Mouse (Mus musculus) forebrain, postnatal 0 days (tissue): ENCODE results near the gene Vegfc. TPM values are rescaled to one million over a fixed set of nuclear protein-coding genes. Genes with fewer than 3 reads are reported as not detected.

Experiments
- ATAC-seq: fragments of 200-750 bp; cut with Nextera tagmentation; 2 replicates; pipeline ENCODE4 v1.8.0; 2017; ENCODE audit warnings: mild to moderate bottlenecking, moderate library complexity
- DNase-seq: peaks from one replicate; pipeline ENCODE4 v3.0.0-alpha.2; 2015
- H3K27ac ChIP-seq: fragments of 300-500 bp; sonication (generic); 2 replicates; pipeline ENCODE4 v1.5.1; 2014; ENCODE audit warnings: low read depth, mild to moderate bottlenecking, antibody characterized with exemption, low read length, moderate library complexity, mixed read lengths
- H3K27me3 ChIP-seq: fragments of 300-500 bp; sonication (generic); 2 replicates; pipeline ENCODE4 v1.6.1; 2014; ENCODE audit warnings: mild to moderate bottlenecking, low read length, mixed read lengths; ENCODE audit not compliant: insufficient read depth
- H3K36me3 ChIP-seq: fragments of 300-500 bp; sonication (generic); 2 replicates; pipeline ENCODE4 v1.6.1; 2014; ENCODE audit warnings: mild to moderate bottlenecking, moderate library complexity; ENCODE audit not compliant: insufficient read depth
- H3K4me1 ChIP-seq: fragments of 300-500 bp; sonication (generic); 2 replicates; pipeline ENCODE4 v1.6.1; 2014; ENCODE audit warnings: antibody characterized with exemption; ENCODE audit not compliant: insufficient read depth
- H3K4me2 ChIP-seq: fragments of 300-500 bp; sonication (generic); 2 replicates; pipeline ENCODE4 v1.6.1; 2014; ENCODE audit warnings: low read depth, mild to moderate bottlenecking, moderate library complexity
- H3K4me3 ChIP-seq: fragments of 300-500 bp; sonication (generic); 2 replicates; pipeline ENCODE4 v1.5.1; 2014; ENCODE audit warnings: low read depth, low read length, mixed read lengths
- H3K9ac ChIP-seq: fragments of 300-500 bp; sonication (generic); 2 replicates; pipeline ENCODE4 v1.6.1; 2014; ENCODE audit warnings: mild to moderate bottlenecking
- H3K9me3 ChIP-seq: fragments of 300-500 bp; sonication (generic); 2 replicates; pipeline ENCODE4 v1.6.1; 2016; ENCODE audit warnings: low read length
- CTCF ChIP-seq: sonication (generic); IDR thresholded peaks from 2 replicates; pipeline ENCODE4 v1.5.1; 2016; ENCODE audit warnings: antibody characterized with exemption, control low read depth, low read depth
- whole genome bisulfite sequencing: fragments of 180-500 bp; shearing (Covaris S2); extraction: QIAGEN DNeasy Blood & Tissue Kit; methylation state at CpG from one replicate; pipeline ENCODE4 v1.1.7; 2014; 5-methylcytosine and 5-hydroxymethylcytosine counted together
- polyA plus RNA-seq: library from polyadenylated mRNA; unstranded; fragments of >200 nt; fragmentation: Nextera tagmentation; extraction: Ambion mirVana; gene quantifications from 2 replicates; pipeline ENCODE4 v1.2.1, GENCODE M21; 2015
- total RNA-seq: library from RNA; depleted of rRNA; stranded (reverse); fragments of >200 nt; gene quantifications from 2 replicates; pipeline ENCODE4 v1.2.3, GENCODE M21; 2014; rRNA removed

Vegfc gene
- total RNA-seq: 8.2 and 8.8 TPM in 2 replicates
- polyA plus RNA-seq: 4.7 and 4.9 TPM in 2 replicates

DNA sequence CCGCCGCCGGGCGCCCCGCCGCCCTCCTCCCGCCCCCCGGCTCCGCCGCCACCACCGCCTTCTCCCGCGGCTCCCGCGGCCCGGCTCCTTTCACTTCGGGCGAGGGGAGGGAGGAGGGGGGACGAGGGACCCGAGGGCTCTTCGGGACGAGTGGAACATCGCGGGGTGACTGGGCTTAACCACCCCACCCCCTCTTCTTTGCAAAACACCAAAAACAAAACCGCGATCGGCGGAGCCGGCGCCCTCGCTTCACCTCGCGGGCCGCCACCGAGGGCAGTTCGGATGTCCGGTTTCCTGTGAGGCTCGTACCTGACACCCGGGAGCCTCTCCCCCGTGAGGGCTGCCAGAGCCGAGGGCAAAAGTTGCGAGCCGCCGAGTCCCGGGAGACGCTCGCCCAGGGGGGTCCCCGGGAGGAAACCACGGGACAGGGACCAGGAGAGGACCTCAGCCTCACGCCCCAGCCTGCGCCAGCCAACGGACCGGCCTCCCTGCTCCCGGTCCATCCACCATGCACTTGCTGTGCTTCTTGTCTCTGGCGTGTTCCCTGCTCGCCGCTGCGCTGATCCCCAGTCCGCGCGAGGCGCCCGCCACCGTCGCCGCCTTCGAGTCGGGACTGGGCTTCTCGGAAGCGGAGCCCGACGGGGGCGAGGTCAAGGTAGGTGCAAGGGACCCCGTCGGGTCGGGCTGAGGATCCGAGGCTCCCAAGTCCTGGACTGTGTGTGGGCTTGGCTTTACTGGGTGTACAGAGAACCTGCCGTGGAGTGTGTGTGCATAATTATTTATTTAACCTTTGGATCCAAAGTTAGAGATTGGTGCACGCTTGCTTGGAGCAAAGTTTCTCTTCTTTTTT is at the start of gene Vegfc:
Vegfc (plus strand) TSS at position 336 of the 850 bp plus-strand sequence.
- peak within 1 kb of the TSS; percentile 68 for H3K9ac ChIP-seq
- DNase-seq (peak; percentile 27), ATAC-seq (peak; percentile 69)
- under 1% methylated on average over 61 of the region's 79 CpGs for WGBS
- no peaks in the 10 kb centered on the region for H3K27me3 ChIP-seq
- H3K4me3 ChIP-seq: peak within 1 kb of the TSS; percentile 83
- H3K4me2 ChIP-seq: peak within 1 kb of the TSS; percentile 92
- no peak for TF ChIP-seq CTCF
- H3K4me1 ChIP-seq: no peaks in the 10 kb centered on the region
- peak within 1 kb of the TSS; percentile 45 for H3K27ac ChIP-seq
- no peaks in the 10 kb centered on the region for H3K36me3 ChIP-seq
- H3K9me3 ChIP-seq: no peaks in the 10 kb centered on the region

DNA sequence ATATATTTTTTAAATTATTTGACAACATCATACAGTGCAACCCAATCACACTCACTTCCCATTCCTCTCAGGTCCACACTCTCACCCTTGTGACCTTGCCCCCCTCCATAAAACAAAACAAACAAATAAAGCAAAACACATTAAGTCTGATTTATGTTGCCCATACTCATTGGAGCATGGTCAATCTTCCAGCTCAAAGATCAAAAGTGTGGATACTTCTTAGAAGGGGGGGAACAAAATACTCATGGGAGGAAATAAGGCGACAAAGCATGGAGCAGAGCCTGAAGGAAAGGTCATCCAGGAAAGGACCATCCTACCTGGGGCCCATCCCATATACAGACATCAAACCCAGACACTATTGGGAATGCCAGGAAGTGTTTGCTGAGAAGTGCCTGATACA is 42.8 kb upstream of the Vegfc start:
- ATAC-seq (no peak), DNase-seq (no peak)
- Histone ChIP-seq H3K27ac (no peak overlapping the region), H3K4me3 (no peak overlapping the region), H3K27me3 (no peaks in the 10 kb centered on the region), H3K9me3 (no peaks in the 10 kb centered on the region), H3K4me2 (no peak overlapping the region), H3K9ac (no peak overlapping the region), H3K4me1 (no peaks in the 10 kb centered on the region), H3K36me3 (no peaks in the 10 kb centered on the region)
- WGBS: 89% methylated on average over 1 of the region's 1 CpGs
- TF ChIP-seq CTCF: no peak

DNA sequence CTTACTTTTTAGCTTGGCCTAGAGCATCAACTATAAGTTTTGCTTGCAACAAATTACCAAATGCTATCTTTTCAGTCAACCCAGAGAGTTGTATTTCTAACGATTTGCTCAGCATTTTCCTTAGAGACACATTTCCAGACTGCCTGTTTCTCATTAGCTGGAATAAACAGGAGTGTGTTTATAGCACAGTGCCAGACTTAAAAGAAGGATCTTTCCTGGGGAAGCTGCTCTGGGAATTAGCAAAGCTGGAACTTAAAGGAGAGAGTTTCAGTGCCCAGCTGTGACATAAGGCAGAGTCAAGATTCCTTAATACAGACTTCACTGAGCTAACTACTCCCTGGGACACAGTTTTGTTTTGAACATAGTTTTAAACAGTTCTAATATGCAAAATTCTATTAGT is 34.8 kb upstream of the Vegfc start:
- H3K9ac ChIP-seq: no peak overlapping the region
- no peaks in the 10 kb centered on the region for H3K36me3 ChIP-seq
- ATAC-seq (no peak), DNase-seq (no peak)
- no peak overlapping the region for H3K4me3 ChIP-seq
- no peaks in the 10 kb centered on the region for H3K4me1 ChIP-seq
- WGBS: 6% methylated on average over 1 of the region's 1 CpGs
- H3K27ac ChIP-seq: no peak overlapping the region
- no peak for TF ChIP-seq CTCF
- H3K27me3 ChIP-seq: no peaks in the 10 kb centered on the region
- H3K9me3 ChIP-seq: no peaks in the 10 kb centered on the region
- no peak overlapping the region for H3K4me2 ChIP-seq

DNA sequence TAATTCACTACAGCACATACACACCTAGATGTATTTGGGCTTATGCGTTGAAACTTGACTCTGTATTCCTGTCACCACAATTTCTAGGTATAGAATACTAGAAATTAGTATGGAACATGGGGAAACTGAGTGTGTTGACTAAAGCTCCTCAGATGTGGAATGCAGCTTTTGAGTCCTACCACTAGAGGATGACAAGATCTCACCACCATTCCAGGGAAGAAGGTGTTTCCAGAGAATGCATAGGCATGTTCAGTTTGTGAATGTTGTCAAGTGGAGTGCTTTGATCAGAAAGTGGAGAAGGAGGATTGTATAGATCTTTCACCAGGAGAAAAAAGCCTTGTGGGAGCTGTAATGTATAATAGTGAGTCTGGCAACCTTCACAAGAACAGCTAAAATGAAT is 33.9 kb upstream of the Vegfc start:
- no peak overlapping the region for H3K4me3 ChIP-seq
- no peaks in the 10 kb centered on the region for H3K4me1 ChIP-seq
- H3K4me2 ChIP-seq: no peak overlapping the region
- DNase-seq (no peak), ATAC-seq (no peak)
- no peaks in the 10 kb centered on the region for H3K9me3 ChIP-seq
- H3K36me3 ChIP-seq: no peaks in the 10 kb centered on the region
- H3K27ac ChIP-seq: no peak overlapping the region
- no peaks in the 10 kb centered on the region for H3K27me3 ChIP-seq
- H3K9ac ChIP-seq: no peak overlapping the region
- TF ChIP-seq CTCF: peak; percentile 28; the same call in 1 of the 2 replicates
- WGBS: 95% methylated on average over 1 of the region's 1 CpGs

DNA sequence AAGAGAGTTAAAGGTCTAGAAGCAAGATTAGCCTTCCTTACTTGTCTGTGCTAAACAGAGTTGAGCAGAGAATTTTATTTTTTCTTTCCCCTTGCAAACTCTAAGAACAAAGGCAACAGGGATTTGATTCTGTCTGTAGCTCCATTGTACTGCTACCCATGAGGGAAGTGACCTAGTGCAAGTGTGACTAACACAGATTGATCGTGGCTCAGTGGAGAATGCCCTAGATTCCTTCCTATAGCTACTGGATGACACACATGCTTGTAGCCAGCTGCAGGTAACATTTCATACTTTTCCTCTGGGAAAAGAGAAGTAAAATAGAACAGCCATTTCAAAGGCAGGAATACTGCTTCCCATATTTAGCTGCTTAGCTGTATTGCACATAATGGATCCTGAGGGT is 24.2 kb upstream of the Vegfc start:
- Histone ChIP-seq H3K27me3 (no peaks in the 10 kb centered on the region), H3K4me1 (no peaks in the 10 kb centered on the region), H3K36me3 (no peaks in the 10 kb centered on the region), H3K4me2 (no peak overlapping the region), H3K4me3 (no peak overlapping the region), H3K9ac (no peak overlapping the region), H3K27ac (no peak overlapping the region), H3K9me3 (no peaks in the 10 kb centered on the region)
- WGBS: 8% methylated on average over 1 of the region's 1 CpGs
- no peak for DNase-seq
- ATAC-seq: no peak
- no peak for TF ChIP-seq CTCF

DNA sequence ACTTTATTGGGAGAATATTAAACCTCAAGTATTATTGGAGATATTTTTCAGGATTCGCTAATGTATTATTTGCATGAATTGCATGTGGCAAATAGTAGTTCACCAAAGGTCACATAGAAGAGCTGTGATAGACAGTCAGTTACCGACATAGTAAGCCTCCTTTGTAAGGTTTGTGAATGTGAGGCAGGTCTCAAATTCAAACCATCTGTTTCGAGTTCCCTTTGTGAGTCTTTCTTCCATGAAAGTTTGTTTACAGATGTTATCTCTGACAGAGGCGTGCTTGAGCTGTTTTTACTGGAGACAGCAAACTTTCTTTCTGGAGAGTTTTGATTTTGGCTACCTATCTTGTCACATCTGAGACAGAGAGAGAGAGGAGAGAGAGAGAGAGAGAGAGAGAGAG is 11.9 kb upstream of the Vegfc start:
- Histone ChIP-seq H3K27ac (no peak overlapping the region), H3K4me3 (no peak overlapping the region), H3K9ac (no peak overlapping the region), H3K9me3 (no peaks in the 10 kb centered on the region), H3K4me1 (no peaks in the 10 kb centered on the region), H3K36me3 (no peaks in the 10 kb centered on the region), H3K4me2 (no peak overlapping the region), H3K27me3 (no peaks in the 10 kb centered on the region)
- ATAC-seq (no peak), DNase-seq (no peak)
- TF ChIP-seq CTCF: no peak
- WGBS: 63% methylated on average over 4 of the region's 4 CpGs

DNA sequence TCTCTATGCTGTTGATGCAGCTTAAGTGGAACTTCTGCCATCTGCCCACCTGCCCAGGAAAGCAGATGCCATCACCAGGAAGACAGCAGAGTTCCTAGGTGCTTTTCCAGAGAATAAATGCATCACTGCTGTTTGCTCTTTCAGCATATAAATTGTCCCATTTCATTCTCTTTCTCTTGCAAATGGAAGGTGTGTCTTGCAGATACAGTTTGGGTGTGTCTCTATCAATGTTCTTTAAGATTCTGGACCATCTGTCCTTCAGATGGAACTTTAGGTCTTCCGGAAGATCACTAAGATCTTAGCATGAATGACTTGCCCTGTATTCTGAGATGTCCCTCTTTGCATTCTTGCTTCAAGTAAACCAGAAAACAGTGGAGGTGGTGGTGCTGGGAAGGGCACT is 1.1 kb upstream of the Vegfc start:
- Histone ChIP-seq H3K27me3 (no peaks in the 10 kb centered on the region), H3K4me1 (no peaks in the 10 kb centered on the region), H3K36me3 (no peaks in the 10 kb centered on the region), H3K9ac (no peak overlapping the region), H3K4me3 (peak overlapping the region; percentile 83; the same call in 1 of the 2 replicates), H3K4me2 (peak overlapping the region; percentile 92), H3K9me3 (no peaks in the 10 kb centered on the region), H3K27ac (no peak overlapping the region)
- TF ChIP-seq CTCF: no peak
- no peak for DNase-seq
- 50% methylated on average over 1 of the region's 1 CpGs for WGBS
- ATAC-seq: no peak
